In the genomic region with DNA sequence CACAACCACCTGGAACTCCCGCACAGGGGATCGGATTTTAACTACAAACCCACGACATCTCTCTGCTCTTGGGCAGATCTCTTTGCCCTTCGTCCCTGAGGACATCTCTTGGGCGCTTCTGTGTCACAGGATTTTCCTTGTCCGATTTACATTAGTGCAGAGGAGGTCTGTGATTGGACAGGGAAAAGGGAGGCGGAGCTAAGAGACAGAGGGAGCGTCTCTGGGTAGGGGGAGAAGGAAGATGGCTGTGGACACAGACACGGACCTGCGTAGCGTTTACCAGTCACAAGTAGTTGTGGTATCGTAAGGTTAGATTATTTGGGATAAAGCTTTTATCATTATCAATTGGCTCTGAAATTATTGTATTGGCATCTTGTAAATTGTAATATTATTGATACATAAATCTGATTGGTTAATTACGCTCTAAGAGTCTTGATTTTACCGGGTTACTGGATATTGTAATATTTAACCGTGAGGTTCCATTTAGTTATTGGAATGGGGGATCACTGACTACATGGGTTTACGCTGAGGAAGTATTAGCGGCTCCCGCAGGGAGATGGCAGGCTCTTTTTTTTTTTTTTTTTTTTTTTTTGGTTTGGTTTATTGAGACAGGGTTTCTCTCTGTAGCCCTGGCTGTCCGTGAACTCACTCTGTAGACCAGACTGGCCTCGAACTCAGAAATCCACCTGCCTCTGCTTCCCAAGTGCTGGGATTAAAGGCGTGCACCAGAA, we compare ENCODE assay signal across 9 mouse cellular contexts. TPM values are rescaled to one million over a fixed set of nuclear protein-coding genes. Genes with fewer than 3 reads are reported as not detected.
DNase-seq lines count a peak whose midpoint lies in the region; ATAC-seq lines count a peak whose summit lies in the region.
"Had no signal": no experiment of that assay in that cellular context is flagged by ENCODE, and none has a peak within 500 bp of the region (broad histone marks: within the 10 kb centered on the region; RNA-seq: fewer than 3 reads in every experiment).

No protein-coding gene starts in this region.

- no peaks in the 10 kb centered on the region for H3K4me1 ChIP-seq in intestine, embryonic 15.5 days (replicated peaks)
- H3K4me1 ChIP-seq in neural tube, embryonic 13.5 days (replicated peaks) = peaks cover 8% of the 10 kb centered on the region; the same call in 1 of the 2 replicates

- H3K4me3 ChIP-seq in intestine, embryonic 15.5 days (replicated peaks) = peak overlapping the region; percentile 7; the same call in 1 of the 2 replicates
- peak overlapping the region; percentile 30 for H3K4me3 ChIP-seq in neural tube, embryonic 13.5 days

- no peak overlapping the region for H3K27ac ChIP-seq in intestine, embryonic 15.5 days
- 0 out of 2 replicates have a peak overlapping the region, but pooled peaks have one; percentile 29 for H3K27ac ChIP-seq in neural tube, embryonic 13.5 days (replicated peaks)

- H3K27me3 ChIP-seq in intestine, embryonic 15.5 days (replicated peaks) = no peaks in the 10 kb centered on the region
- no peaks in the 10 kb centered on the region for H3K27me3 ChIP-seq in neural tube, embryonic 13.5 days

- 36% methylated on average over 21 of the region's 21 CpGs for whole genome bisulfite sequencing in intestine, embryonic 15.5 days
- 29% methylated on average over 21 of the region's 21 CpGs for WGBS in neural tube, embryonic 13.5 days

- peak overlapping the region; percentile 46 for H3K4me2 ChIP-seq in intestine, embryonic 15.5 days (replicated peaks)
- peak overlapping the region; percentile 52 for H3K4me2 ChIP-seq in neural tube, embryonic 13.5 days

- DNase-seq in kidney, adult 11 months = peak; percentile 21
- DNase-seq in kidney, postnatal 36 days = no peak
- peak; percentile 70 for DNase-seq in embryo, embryonic 10.5 days (ENCODE audit: low spot score)
- DNase-seq in adrenal gland, postnatal 25 days = no peak
- DNase-seq: heart, postnatal 4 days had no signal

- no peak overlapping the region for H3K9ac ChIP-seq in intestine, embryonic 15.5 days
- peak overlapping the region; percentile 52 for H3K9ac ChIP-seq in neural tube, embryonic 13.5 days

- H3K9me3 ChIP-seq in intestine, embryonic 15.5 days = no peaks in the 10 kb centered on the region
- no peaks in the 10 kb centered on the region for H3K9me3 ChIP-seq in neural tube, embryonic 13.5 days

- no peak for ATAC-seq in intestine, embryonic 15.5 days
- ATAC-seq in neural tube, embryonic 13.5 days (ENCODE audit: low read depth) = peak; percentile 91
- ATAC-seq in CD4-positive, CD25-positive, alpha-beta regulatory T cell, adult 4 months = no peak
- ATAC-seq in activated CD4-positive, CD25-positive, alpha-beta regulatory T cell, adult 4 months = no peak

- H3K36me3 ChIP-seq in intestine, embryonic 15.5 days = no peaks in the 10 kb centered on the region
- no peaks in the 10 kb centered on the region for H3K36me3 ChIP-seq in neural tube, embryonic 13.5 days

RNA-seq across cellular contexts. Expression of gene C1rl, which starts 7.3 kb away (rescaled TPM):
- 2.3 and 2.5 TPM in 2 replicates for polyA plus RNA-seq in intestine, embryonic 15.5 days (2015; fragmentation: Nextera tagmentation; extraction: Ambion mirVana)
- polyA plus RNA-seq in neural tube, embryonic 13.5 days (2015; fragmentation: Nextera tagmentation; extraction: Ambion mirVana) = 0.22 and 0.54 TPM in 2 replicates
- polyA plus RNA-seq in CD4-positive, CD25-positive, alpha-beta regulatory T cell, adult 4 months (2017; shearing (Covaris generic)) = not detected
- 13.8 and 17.3 TPM in 2 replicates for total RNA-seq in adrenal gland, postnatal 25 days (2021)
- polyA plus RNA-seq in activated CD4-positive, CD25-positive, alpha-beta regulatory T cell, adult 4 months (2017; shearing (Covaris generic)) = not detected

RNA-seq across cellular contexts. Expression of gene Clstn3, which starts 21.0 kb away (rescaled TPM):
- 4.7 and 5.4 TPM in 2 replicates for polyA plus RNA-seq in intestine, embryonic 15.5 days (2015; fragmentation: Nextera tagmentation; extraction: Ambion mirVana)
- polyA plus RNA-seq in neural tube, embryonic 13.5 days (2015; fragmentation: Nextera tagmentation; extraction: Ambion mirVana) = 69.8 and 75.1 TPM in 2 replicates
- polyA plus RNA-seq in CD4-positive, CD25-positive, alpha-beta regulatory T cell, adult 4 months (2017; shearing (Covaris generic)) = under 1 TPM in 1 of 2 experiments, not detected in 1; 0.13 TPM
- total RNA-seq in adrenal gland, postnatal 25 days (2021) = 64.4 and 98.3 TPM in 2 replicates
- polyA plus RNA-seq in activated CD4-positive, CD25-positive, alpha-beta regulatory T cell, adult 4 months (2017; shearing (Covaris generic)) = not detected

RNA-seq across cellular contexts. Expression of gene C1ra, which starts 26.6 kb away (rescaled TPM):
- 3.6 and 4.0 TPM in 2 replicates for polyA plus RNA-seq in intestine, embryonic 15.5 days (2015; fragmentation: Nextera tagmentation; extraction: Ambion mirVana)
- polyA plus RNA-seq in neural tube, embryonic 13.5 days (2015; fragmentation: Nextera tagmentation; extraction: Ambion mirVana) = 0.12 and 0.14 TPM in 2 replicates
- under 1 TPM; 0.19 to 0.39 TPM for polyA plus RNA-seq in CD4-positive, CD25-positive, alpha-beta regulatory T cell, adult 4 months (2017; shearing (Covaris generic))
- total RNA-seq in adrenal gland, postnatal 25 days (2021) = 24.5 and 28.5 TPM in 2 replicates
- polyA plus RNA-seq in activated CD4-positive, CD25-positive, alpha-beta regulatory T cell, adult 4 months (2017; shearing (Covaris generic)) = under 1 TPM in 1 of 2 experiments, not detected in 1; 0.57 TPM

RNA-seq across cellular contexts. Expression of gene C1s1, which starts 56.6 kb away (rescaled TPM):
- polyA plus RNA-seq in intestine, embryonic 15.5 days (2015; fragmentation: Nextera tagmentation; extraction: Ambion mirVana) = 5.4 and 5.8 TPM in 2 replicates
- polyA plus RNA-seq in neural tube, embryonic 13.5 days (2015; fragmentation: Nextera tagmentation; extraction: Ambion mirVana) = 0.30 and 0.39 TPM in 2 replicates
- not detected for polyA plus RNA-seq in CD4-positive, CD25-positive, alpha-beta regulatory T cell, adult 4 months (2017; shearing (Covaris generic))
- total RNA-seq in adrenal gland, postnatal 25 days (2021) = 36.5 and 38.0 TPM in 2 replicates
- not detected for polyA plus RNA-seq in activated CD4-positive, CD25-positive, alpha-beta regulatory T cell, adult 4 months (2017; shearing (Covaris generic))

Comparison
In these comparisons a context has a peak if more than half of its experiments do, and no peak if none do; other contexts are left out.
1. DNase-seq: peak in kidney, adult 11 months (single experiment) and embryo, embryonic 10.5 days (single experiment); none in kidney, postnatal 36 days (0 of 2) and adrenal gland, postnatal 25 days (single experiment).
2. RNA of gene Clstn3, which starts 21.0 kb away (polyA plus RNA-seq): 69.8 to 75.1 TPM in neural tube, embryonic 13.5 days; 4.7 to 5.4 TPM in intestine, embryonic 15.5 days, 0.13 TPM in CD4-positive, CD25-positive, alpha-beta regulatory T cell, adult 4 months and not detected in activated CD4-positive, CD25-positive, alpha-beta regulatory T cell, adult 4 months; every median in the first group is over 10 times any median in the second.